Mouse (Mus musculus) spleen, adult 2 months (tissue): ENCODE measurements around the gene Gpc6.

Experiments
- CTCF ChIP-seq: fragments of 200-500 bp; IDR thresholded peaks from 2 replicates; pipeline ENCODE4 v1.5.1; 2011; ENCODE audit warnings: mild to moderate bottlenecking, inconsistent platforms; ENCODE audit not compliant: insufficient read depth, insufficient read length, insufficient replicate concordance; ENCODE audit errors: extremely low read depth
- POLR2A ChIP-seq: fragments of 200-500 bp; IDR thresholded peaks from 2 replicates; pipeline ENCODE4 v1.6.1; 2011; ENCODE audit warnings: low read depth, low read length, inconsistent platforms

DNA sequence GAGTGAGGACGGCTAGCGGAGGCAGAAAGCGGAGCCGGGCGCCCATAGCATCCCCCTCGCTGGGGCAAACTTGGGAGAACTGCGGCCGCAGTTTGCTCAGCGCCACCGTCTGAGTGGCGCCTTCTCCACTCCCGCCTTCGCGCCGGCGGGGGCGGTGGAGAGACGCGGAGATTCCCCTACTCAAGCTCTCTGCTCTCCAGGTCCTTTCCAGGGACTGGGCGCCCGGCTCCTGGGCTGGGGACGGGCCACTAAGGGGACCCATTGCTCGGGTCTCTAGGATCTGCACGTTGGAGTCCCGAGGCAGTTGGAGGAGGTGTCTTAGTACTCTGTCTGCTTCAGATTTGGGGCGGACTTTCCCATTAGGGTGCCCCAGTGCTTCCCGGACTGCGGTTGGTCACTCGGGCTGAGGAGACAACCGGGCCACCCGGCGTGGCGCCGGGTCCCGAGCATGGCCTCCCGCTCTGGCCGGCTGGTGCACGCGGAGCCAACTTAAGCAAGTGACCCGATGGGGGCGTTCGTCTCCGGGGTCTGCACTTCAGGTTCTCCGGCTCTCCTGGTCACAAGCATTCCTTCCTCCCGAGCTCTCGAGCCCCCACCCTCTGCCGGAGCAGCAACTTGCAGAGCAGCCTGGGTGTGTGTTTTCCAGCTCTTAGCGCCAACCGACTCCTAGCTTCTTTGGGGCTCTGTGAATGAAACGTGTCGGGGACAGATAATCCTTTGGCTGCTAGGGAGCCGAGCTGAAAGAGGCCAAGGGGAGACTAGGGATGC lies 1.5 kb downstream of the Gpc6 start:
- TF ChIP-seq CTCF (no peak), POLR2A (no peak)
